Mouse (Mus musculus): Measurements from ENCODE around the gene Plcg2.

Gene Plcg2

GRCm38 (mm10) chr8:117634406-117634805 lies 136.3 kb downstream of the Plcg2 start:
- DNase-seq (ENCODE audit: low spot score in 2 of 2) = no peak

DNA sequence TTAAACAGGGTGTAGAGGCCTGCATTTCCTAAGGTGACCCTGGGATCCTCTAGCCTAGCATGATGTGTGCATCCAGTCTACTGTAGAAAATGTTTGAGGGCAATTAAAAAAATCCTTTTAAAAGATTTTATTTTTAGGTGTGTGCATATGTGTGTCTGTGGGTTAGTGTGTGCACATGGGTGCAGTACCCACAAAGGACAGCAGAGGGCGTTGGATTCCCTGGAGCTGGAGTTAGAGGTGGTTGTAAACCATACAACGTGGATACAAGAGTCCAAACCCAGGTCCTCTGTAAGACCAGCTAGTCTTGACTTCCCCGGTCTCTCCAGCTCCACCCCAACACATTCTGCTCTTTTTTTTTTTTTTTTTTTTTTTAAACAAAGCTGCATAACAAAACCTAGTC lies 139.4 kb downstream of the Plcg2 start:
- no peak for DNase-seq (ENCODE audit: low spot score in 2 of 2)

DNA sequence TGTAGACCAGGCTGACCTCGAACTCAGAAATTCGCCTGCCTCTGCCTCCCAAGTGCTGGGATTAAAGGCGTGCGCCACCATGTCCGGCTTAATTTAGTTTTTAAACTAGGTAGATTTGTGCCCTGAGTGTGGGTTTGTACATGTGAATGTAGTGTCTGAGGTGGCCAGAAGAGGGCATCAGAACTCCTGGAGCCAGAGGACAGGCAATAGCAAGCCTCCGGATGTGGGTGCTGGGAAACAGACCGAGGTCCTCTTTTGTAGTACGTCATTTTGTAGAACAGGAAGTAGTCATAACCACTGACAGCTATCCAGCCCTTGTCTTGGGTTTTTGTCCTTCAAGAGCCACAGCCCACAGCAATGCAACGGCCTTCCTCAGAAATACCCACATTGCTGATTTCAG lies 141.5 kb downstream of the Plcg2 start:
- DNase-seq (ENCODE audit: low spot score in 2 of 2) = no peak

DNA sequence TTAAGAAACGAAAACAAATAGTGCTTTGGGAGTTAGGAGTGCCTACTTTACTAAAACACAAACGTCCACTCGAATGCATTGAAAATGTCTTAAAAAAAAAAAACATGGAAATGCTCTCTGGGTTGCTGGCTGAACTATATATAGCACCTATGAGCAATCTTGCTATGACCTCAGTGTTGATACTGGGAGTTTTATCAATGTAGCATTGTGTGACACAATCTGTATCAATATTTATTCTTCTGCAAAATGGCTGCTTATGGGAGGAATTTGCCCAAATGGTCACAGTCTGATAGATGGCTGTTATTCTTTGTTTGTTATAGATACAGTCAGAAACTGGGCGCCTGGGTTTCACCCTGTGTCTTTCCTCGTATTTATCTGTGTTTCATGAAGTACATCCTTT lies 147.4 kb downstream of the Plcg2 start:
- DNase-seq (ENCODE audit: low spot score in 2 of 2) = no peak

DNA sequence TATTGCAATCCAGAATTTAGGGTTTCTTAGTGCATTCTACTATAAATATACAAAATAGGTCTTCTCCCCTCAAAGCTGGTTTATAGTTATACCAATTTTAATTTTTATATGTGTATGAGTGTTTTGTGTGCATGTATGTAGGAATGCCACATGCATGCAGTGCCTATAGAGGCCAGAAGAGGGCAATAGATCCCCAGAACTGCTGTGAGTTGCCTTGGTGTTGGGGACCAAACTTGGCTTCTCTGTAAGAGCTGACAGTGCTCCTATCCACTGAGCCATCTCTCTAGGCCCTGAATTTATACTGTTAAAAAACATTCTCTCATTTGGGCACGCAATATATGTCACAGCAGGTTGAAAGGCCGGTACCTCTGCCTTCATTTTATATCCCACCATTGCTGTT lies 147.9 kb downstream of the Plcg2 start:
- peak in 1 of 2 experiments; percentile 30 for DNase-seq (ENCODE audit: low spot score in 2 of 2)

GRCm38 (mm10) chr8:117646440-117646839 lies 148.3 kb downstream of the Plcg2 start:
- no peak for DNase-seq (ENCODE audit: low spot score in 2 of 2)

GRCm38 (mm10) chr8:117652318-117652717 lies 154.2 kb downstream of the Plcg2 start:
- no peak for DNase-seq (ENCODE audit: low spot score in 2 of 2)

GRCm38 (mm10) chr8:117658990-117659389 lies 160.9 kb downstream of the Plcg2 start:
- DNase-seq (ENCODE audit: low spot score in 2 of 2) = no peak

DNA sequence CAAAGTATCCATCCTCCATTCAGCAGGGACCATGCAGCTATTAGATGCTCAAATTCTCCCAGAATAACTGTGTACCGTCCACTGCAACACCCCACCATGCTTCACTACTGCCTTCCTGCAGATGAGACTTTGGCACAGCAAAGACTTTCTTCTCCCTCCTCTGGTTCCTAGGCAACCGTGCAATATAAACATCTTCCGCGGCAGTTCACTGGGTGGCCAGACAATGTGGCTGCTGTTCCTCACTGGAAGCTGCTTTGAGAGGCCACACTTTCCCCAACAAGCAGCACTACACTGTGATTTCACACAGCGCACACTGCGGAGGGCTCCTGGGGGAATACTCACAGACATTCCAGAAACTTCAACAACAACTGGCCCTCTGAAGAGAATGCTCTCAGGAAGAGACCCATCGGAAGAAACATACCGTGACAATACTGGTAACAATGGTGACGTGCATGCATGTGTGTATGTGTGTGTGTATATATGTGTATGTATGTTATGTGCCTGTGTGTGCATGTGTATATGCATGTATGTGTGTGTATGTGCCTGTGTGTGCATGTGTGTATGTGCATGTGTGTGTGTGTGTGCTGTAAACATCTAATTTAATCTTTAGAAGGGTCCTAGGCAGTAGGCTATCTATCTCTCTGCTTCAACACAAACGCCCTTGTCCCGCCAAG lies 162.4 kb downstream of the Plcg2 start:
- no peak for DNase-seq (ENCODE audit: low spot score in 2 of 2)

DNA sequence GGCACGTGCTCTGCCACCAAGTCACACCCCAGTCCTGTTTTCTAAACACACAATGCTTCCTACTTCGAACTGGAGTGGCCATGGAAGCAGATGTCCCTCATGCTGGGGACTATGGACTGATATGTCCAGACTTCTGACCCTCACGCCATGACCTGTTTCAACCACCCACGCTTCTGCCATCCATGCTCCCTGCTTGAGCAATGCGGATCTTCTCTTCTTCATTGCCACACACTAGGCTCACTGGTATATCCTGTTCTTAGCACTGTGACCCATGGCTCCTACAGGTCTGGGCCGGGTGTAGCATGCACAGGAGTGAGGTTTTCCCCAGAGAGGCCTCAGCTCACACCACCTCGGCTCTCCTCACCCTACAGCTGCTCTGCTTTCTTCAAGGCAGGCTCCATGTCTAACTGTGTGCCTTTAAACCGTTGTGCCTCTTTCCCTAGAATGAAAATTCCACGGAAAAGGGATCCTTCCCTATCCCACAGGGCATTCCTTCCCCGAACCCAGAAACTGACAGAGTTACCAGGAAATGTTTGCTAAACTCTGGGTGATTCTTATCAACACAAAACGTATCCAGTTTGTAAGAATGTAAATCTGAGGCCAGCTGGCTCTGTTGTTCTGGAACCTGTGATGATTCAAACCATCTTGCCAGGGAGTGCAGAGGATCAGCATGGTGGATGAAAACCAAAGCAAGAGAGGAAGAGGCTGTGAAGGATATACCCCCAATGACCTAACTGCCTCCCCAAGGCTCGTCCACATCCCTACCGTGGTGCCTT lies 169.4 kb downstream of the Plcg2 start:
- no peak for DNase-seq (ENCODE audit: low spot score in 2 of 2)

GRCm38 (mm10) chr8:117670461-117670860 lies 172.4 kb downstream of the Plcg2 start:
- DNase-seq (ENCODE audit: low spot score in 2 of 2) = no peak

- DNase-seq (ENCODE audit: low spot score in 2 of 2) = no peak
Observed at GRCm38 (mm10) chr8:117672558-117672957, 174.5 kb downstream of the Plcg2 start.

DNA sequence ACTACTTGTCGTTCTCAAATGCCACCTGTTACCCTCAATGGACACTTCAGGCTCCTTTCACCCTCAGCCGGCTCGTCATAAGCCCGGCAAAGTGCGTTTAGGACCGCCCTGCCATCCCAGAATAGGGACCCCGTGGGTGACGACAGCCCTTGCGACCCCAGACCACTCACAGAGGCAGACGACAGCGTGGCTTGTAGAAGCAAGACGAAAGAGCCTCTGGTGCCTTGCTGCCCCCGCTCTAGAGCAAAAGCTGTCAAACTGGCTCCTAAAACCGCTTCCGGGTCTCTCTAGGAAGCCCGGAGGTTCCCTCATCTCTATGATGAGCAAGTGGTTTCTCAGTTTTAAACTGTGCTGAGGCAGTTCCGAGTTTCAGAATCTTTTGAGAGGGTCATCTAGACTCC lies 175.3 kb downstream of the Plcg2 start, which contains the start of gene Sdr42e1:
Gene Sdr42e1 (minus strand): TSS at position 260 of the 401 bp plus-strand sequence.
- DNase-seq (ENCODE audit: low spot score in 2 of 2) = peak; percentile 21 to 37

GRCm38 (mm10) chr8:117675171-117675570 lies 177.1 kb downstream of the Plcg2 start:
- DNase-seq (ENCODE audit: low spot score in 2 of 2) = no peak

GRCm38 (mm10) chr8:117676460-117676859 lies 178.4 kb downstream of the Plcg2 start:
- DNase-seq (ENCODE audit: low spot score in 2 of 2) = no peak

GRCm38 (mm10) chr8:117677011-117677410 lies 178.9 kb downstream of the Plcg2 start:
- no peak for DNase-seq (ENCODE audit: low spot score in 2 of 2)

- DNase-seq (ENCODE audit: low spot score in 2 of 2) = no peak
Observed at GRCm38 (mm10) chr8:117678650-117679049, 180.6 kb downstream of the Plcg2 start.

DNA sequence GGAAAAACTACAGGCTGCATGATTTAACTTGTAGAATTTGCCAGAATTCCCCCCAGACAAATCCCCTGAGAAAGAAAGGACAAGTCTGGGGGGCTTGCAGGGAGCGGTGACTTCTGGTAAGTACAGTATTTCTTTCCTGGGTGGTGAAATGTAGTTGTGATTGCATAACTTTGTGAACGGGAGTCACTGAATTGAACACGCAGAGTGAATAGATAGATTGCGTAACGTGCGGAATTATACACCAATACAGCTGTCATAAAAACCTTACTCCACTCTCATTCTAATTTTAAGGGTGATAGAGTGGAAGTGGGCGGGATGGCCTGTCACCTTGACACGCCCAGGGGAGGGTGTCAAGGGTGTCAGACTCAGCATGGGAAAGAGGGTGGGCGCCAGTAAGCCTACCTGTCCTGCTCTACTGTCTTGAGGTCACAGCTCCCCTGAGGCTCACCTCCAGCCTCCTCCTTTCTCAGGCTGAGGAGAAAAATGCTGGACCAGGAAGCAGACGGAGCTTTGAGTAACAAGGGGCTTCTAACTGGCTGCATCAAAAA lies 185.9 kb downstream of the Plcg2 start:
- no peak for DNase-seq (ENCODE audit: low spot score in 2 of 2)

GRCm38 (mm10) chr8:117684504-117684903 lies 186.4 kb downstream of the Plcg2 start:
- no peak for DNase-seq (ENCODE audit: low spot score in 2 of 2)

Data from spleen, postnatal 14 days (tissue).